In genomic region chr8:8489784-8490183, GRCm38 (mm10) we compare ENCODE assay signal across 12 mouse cellular contexts.
DNase-seq lines count a peak whose midpoint lies in the region; ATAC-seq lines count a peak whose summit lies in the region.
"Had no signal": no experiment of that assay in that cellular context is flagged by ENCODE, and none has a peak within 500 bp of the region (broad histone marks: within the 10 kb centered on the region; RNA-seq: fewer than 3 reads in every experiment).

No protein-coding gene starts in this region.

- no peak overlapping the region for H3K9ac ChIP-seq in heart, embryonic 16.5 days (ENCODE audit: low read length)
- H3K9ac ChIP-seq in embryonic facial prominence, embryonic 13.5 days, result no peak overlapping the region
- no peak overlapping the region for H3K9ac ChIP-seq in hindbrain, embryonic 15.5 days
- H3K9ac ChIP-seq in neural tube, embryonic 13.5 days, result peak overlapping the region; percentile 62; the same call in 1 of the 2 replicates
- H3K9ac ChIP-seq: kidney, embryonic 15.5 days had no signal

- H3K36me3 ChIP-seq in heart, embryonic 16.5 days (ENCODE audit: control insufficient read depth, insufficient read depth), result no peaks in the 10 kb centered on the region
- H3K36me3 ChIP-seq in embryonic facial prominence, embryonic 13.5 days, result no peaks in the 10 kb centered on the region
- H3K36me3 ChIP-seq in hindbrain, embryonic 15.5 days, result no peaks in the 10 kb centered on the region
- no peaks in the 10 kb centered on the region for H3K36me3 ChIP-seq in neural tube, embryonic 13.5 days
- H3K36me3 ChIP-seq: kidney, embryonic 15.5 days had no signal

- no peak overlapping the region for H3K4me3 ChIP-seq in heart, embryonic 16.5 days (ENCODE audit: low read length)
- no peak overlapping the region for H3K4me3 ChIP-seq in embryonic facial prominence, embryonic 13.5 days
- no peak overlapping the region for H3K4me3 ChIP-seq in hindbrain, embryonic 15.5 days
- no peak overlapping the region for H3K4me3 ChIP-seq in neural tube, embryonic 13.5 days
- H3K4me3 ChIP-seq: kidney, embryonic 15.5 days; myocyte had no signal

- no peak overlapping the region for H3K27ac ChIP-seq in heart, embryonic 16.5 days (ENCODE audit: low read length)
- H3K27ac ChIP-seq in embryonic facial prominence, embryonic 13.5 days, result no peak overlapping the region
- peak overlapping the region; percentile 65 for H3K27ac ChIP-seq in hindbrain, embryonic 15.5 days (replicated peaks)
- H3K27ac ChIP-seq in neural tube, embryonic 13.5 days (replicated peaks), result peak overlapping the region; percentile 70
- H3K27ac ChIP-seq: kidney, embryonic 15.5 days had no signal

- peaks cover 3% of the 10 kb centered on the region; the same call in 1 of the 2 replicates for H3K9me3 ChIP-seq in heart, embryonic 16.5 days (replicated peaks; ENCODE audit: control insufficient read depth, low read length)
- H3K9me3 ChIP-seq in embryonic facial prominence, embryonic 13.5 days, result no peaks in the 10 kb centered on the region
- H3K9me3 ChIP-seq in hindbrain, embryonic 15.5 days, result no peaks in the 10 kb centered on the region
- H3K9me3 ChIP-seq in neural tube, embryonic 13.5 days, result no peaks in the 10 kb centered on the region
- H3K9me3 ChIP-seq: kidney, embryonic 15.5 days had no signal

- intact Hi-C loops in heart, postnatal 14 days (cut with DNase I), result no loop called here

- peak overlapping the region; percentile 62; the same call in 1 of the 2 replicates for H3K4me2 ChIP-seq in heart, embryonic 16.5 days (ENCODE audit: low read depth, low read length)
- H3K4me2 ChIP-seq in embryonic facial prominence, embryonic 13.5 days, result peak overlapping the region; percentile 48
- H3K4me2 ChIP-seq in hindbrain, embryonic 15.5 days, result peak overlapping the region; percentile 43
- H3K4me2 ChIP-seq in neural tube, embryonic 13.5 days, result peak overlapping the region; percentile 49

- 24% methylated on average over 9 of the region's 9 CpGs for WGBS in heart, embryonic 16.5 days
- 8% methylated on average over 9 of the region's 9 CpGs for WGBS in embryonic facial prominence, embryonic 13.5 days
- 4% methylated on average over 9 of the region's 9 CpGs for WGBS in hindbrain, embryonic 15.5 days
- 3% methylated on average over 9 of the region's 9 CpGs for WGBS in neural tube, embryonic 13.5 days

- DNase-seq in heart, postnatal 14 days, result no peak
- DNase-seq in gastrocnemius, adult 18-20 months (ENCODE audit: low spot score), result no peak
- DNase-seq in spleen, postnatal 36 days (ENCODE audit: low spot score in 2 of 2), result no peak
- DNase-seq in urinary bladder, postnatal 14 days (ENCODE audit: low spot score), result no peak
- DNase-seq: lung, adult 18-20 months had no signal

- no peak for ATAC-seq in heart, embryonic 16.5 days (replicated peaks; ENCODE audit: extremely low read depth, insufficient read depth, low FRiP score)
- no peak for ATAC-seq in embryonic facial prominence, embryonic 13.5 days (ENCODE audit: insufficient number of reproducible peaks, insufficient read depth, low FRiP score, low TSS enrichment, low read depth)
- no peak for ATAC-seq in hindbrain, embryonic 15.5 days (ENCODE audit: low FRiP score, low read depth)
- ATAC-seq in neural tube, embryonic 13.5 days (ENCODE audit: low read depth), result peak; percentile 4; the same call in 1 of the 2 replicates

- H3K27me3 ChIP-seq in heart, embryonic 16.5 days (ENCODE audit: control insufficient read depth, insufficient read depth, low read length), result no peaks in the 10 kb centered on the region
- H3K27me3 ChIP-seq in embryonic facial prominence, embryonic 13.5 days, result peaks cover 28% of the 10 kb centered on the region
- H3K27me3 ChIP-seq in hindbrain, embryonic 15.5 days, result 0 out of 2 replicates have a peak, but pooled peaks cover 5% of the 10 kb centered on the region
- peaks cover 5% of the 10 kb centered on the region; the same call in 1 of the 2 replicates for H3K27me3 ChIP-seq in neural tube, embryonic 13.5 days
- H3K27me3 ChIP-seq: CH12.LX had no signal

- peaks cover 21% of the 10 kb centered on the region for H3K4me1 ChIP-seq in heart, embryonic 16.5 days (ENCODE audit: control insufficient read depth, insufficient read depth, low read length)
- H3K4me1 ChIP-seq in embryonic facial prominence, embryonic 13.5 days, result peaks cover 19% of the 10 kb centered on the region
- peaks cover 32% of the 10 kb centered on the region for H3K4me1 ChIP-seq in hindbrain, embryonic 15.5 days (replicated peaks)
- H3K4me1 ChIP-seq in neural tube, embryonic 13.5 days (replicated peaks), result peaks cover 38% of the 10 kb centered on the region

Comparison
In these comparisons a context has a peak if more than half of its experiments do, and no peak if none do; other contexts are left out.
1. H3K27ac ChIP-seq: peak in hindbrain, embryonic 15.5 days (single experiment) and neural tube, embryonic 13.5 days (single experiment); none in heart, embryonic 16.5 days (single experiment) and embryonic facial prominence, embryonic 13.5 days (single experiment).
2. Peak in every context shown above with its lines, with median percentiles within 50 percentile points of each other: H3K4me2 ChIP-seq.